Mouse (Mus musculus): Measurements from ENCODE around the gene Reep3.
A peak's percentile ranks its signal among the peaks of the same experiment; 100 is the strongest.

Reep3 gene

DNA sequence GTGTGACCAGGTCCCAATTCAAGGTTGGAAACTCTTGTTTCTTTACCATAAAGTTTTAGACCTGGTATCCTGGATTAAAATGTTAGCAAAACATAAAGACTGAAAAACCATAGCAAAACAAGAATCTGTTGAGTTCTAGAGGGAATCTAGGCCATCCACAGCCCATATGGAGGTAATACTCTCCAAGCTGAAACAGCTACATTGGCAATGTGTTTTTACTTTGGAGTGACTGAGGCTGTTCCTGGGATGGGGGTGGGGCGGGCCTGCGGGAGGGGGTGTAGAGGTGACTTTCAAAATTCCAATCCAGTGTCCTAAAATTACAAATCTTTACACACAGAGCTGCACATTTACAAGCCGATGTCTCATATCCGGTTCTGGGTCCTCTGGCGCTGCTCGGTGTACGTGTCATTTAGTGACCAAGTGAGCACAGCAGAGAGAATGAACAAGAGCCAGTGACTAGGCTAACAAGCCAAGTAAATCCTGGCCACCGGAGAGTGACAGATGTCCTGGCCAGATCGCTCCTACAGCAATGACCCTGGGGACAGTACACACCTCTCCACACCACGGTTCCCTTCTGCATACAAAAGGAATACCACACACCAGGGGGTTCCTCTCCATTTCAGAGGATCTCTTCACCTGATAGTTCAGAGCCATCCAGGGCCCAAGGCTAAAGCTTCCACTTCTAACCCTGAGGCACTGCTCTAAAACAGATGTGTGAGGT lies 13.1 kb downstream of the Reep3 start:
- DNase-seq (ENCODE audit: low read depth, low spot score): peak; percentile 80

DNA sequence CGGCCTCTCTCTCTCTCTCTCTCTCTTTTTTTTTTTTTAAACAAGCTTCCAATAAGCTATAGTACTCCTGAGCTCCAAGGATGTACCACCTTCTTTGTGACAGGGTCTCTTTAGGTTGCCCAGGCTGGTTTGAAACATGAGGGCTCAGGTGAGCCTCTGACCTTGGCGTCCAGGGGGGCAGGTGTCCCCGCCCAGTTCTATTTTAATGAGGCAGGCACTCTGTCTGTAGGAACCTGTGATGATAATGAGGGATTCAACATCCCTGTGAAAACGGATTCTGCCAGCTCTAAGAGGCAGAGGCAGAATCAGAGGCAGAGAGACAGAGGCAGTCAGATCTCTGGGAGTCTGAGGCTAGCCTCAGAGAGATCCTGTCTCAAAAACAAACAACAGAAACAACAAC lies 14.2 kb downstream of the Reep3 start:
- no peak for DNase-seq (ENCODE audit: low read depth, low spot score)

DNA sequence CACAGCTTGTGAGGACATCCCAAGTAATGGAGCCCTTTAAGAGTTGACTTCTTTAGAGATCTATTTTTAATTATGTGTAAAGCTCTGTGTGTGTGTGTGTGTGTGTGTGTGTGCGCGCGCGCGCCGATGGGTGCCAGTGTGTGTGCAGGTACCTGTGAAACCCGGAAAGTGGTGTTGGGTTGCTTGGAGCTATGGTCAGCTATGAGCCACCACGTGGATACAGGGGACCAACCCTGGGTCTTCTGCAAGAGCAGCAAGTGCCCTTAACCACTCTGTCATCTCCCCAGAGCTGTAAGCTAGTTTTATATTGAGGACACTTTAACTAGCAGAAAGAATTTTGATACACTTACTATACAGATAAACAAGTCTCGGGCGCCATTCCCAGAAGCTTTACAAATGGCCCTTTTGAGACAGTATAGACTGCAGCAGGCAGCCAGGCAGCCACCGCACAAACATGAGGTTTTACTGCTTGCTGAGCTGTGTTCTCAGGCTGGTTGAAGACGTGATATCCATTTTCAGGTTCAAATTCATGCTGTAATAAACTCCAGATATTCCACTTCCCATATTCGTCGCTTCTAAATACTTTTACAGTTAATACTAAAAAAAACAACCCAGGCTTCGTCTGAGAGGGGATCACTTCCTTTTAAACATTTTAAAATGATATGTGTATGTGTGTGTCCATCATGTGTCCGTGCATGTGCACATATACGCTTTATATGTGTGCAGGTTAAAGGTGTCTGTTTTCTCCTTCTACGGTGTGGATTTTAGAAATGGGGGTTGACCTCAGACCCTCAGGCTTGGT lies 15.3 kb downstream of the Reep3 start:
- no peak for DNase-seq (ENCODE audit: low read depth, low spot score)

DNA sequence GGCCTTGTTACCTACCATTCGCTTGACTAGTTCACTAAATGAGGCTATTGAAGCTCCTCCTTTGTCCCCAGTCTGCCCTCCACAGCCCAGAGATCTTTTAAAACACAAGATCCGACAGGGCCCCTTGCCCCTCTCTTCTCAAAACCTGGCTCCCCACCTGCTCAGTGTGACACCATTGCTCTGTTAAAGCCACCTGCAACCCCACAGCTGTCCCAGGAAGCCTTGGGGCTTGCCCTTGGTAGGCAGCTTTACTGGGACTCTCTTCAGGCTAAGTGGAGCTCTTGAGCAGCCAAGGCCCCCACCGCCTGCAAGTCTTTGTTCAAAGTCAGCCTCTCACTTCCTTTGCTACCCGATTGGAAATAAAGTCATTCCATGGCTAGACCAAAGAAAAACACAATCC lies 17.7 kb downstream of the Reep3 start:
- no peak for DNase-seq (ENCODE audit: low read depth, low spot score)

DNA sequence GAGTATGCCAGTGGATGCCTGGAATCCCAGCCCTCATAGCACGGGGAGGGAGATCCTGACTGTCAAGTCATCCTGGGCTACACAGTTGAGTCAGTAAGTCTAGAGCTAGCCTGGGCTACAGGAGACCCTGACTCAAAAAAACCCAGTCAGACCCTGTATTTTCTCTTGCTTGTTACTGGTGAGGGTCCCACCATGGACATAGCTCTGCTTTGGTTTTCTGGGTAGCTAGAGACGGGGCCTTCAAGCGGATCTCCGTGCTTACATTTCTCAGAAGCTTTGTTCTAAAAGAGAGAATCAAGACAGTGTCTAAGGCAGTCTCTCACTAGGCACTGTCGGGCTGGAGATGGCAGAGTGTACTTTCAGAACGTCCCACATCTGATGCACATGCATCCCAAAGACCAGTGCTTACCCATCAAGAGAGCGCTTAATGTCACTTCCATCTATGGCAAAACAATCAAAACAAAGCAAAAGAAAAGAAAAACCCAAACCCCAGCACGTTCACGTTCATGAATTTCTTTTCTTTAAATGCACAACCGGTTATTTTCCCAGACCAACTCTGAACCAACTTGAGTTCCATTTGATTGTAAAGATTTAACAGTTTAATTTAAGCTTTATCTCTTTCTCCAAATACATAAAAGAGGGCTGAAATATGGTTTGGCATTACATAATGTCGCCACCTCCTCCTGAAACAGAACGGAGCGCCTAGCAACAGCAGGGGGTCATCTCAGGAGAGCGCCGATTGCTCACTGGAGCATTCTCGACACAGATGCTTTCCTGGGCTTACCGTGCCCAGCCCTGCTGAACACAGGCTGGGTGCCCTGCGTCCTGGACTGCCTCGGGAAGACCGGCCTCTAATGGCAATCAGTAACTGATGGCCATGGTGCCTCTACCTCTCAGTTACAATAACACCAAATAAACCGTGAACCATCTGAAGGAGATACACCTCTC lies 20.5 kb downstream of the Reep3 start:
- DNase-seq (ENCODE audit: low read depth, low spot score): no peak

DNA sequence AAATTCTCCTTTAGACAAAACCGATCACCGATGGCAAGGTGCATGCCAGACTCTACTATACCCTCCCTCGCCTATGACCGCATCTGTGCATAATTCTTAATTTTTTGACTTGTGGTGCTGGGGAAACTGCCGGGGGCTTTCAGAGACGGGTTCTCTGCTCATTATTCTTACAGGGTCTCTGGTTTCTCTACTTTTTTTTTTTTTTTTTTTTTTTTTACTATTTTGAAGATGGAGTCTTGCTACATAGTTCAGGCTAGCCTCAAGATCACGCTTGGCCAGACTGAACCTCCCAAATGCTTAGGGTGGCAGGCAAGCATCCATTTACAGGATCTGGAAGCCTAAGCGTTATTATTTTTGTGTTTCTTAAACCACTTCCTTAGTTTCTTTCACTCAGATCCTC lies 23.2 kb downstream of the Reep3 start:
- no peak for DNase-seq (ENCODE audit: low read depth, low spot score)

DNA sequence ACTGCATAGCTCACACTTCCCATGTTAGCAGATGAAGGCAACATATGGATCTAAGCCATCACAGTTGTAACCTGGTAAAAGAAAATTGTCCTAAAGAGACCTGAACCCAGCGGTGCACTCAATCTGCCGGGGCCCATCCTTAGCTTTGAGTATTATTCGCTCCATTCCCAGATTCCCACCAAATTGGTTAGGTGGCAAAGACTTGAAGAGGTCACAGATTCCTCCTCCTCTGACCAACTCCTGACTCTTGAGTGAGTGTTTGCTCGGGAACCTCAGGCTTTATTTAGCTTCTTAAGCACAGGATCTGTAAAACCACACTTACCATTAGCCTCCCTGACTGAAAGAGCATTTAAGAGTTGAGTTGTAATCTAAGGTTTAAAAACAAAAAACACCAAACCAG lies 24.1 kb downstream of the Reep3 start:
- DNase-seq (ENCODE audit: low read depth, low spot score): no peak

DNA sequence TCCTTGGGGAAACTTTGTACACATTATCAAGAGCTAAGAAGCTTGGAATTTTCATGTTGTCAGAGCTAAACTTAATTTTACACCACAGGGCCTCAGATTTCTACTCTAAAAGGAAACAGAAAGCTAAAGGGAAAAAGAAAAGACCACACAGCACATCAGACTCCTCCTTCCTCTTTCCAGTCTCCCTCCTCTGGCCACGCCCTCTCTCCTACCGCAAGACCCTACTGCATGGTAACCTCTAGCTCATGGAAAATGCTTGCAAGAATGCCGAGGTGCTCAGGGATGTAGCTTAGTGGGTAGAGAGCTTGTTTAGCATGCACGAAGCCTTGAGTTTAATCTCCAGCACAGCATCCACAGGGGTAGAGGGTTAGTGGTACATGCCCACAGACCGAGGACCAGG lies 24.9 kb downstream of the Reep3 start:
- DNase-seq (ENCODE audit: low read depth, low spot score): no peak

DNA sequence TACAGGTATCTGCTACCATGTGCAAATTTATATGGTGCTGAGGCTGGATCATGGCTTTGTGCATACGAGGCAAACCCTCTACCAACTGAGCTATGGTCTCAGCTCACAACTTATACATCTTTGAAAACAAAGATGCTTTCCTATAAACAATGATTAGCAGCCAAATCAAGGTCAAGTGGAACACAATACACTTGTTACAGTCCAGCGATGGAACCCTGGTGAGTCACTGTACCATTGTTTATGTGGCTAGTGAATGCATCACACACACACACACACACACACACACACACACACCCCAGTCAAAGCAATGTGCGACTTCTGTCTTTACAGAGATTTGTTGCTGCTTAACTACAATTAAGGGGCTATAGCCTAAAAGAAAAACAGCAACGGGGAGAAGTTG lies 25.4 kb downstream of the Reep3 start:
- no peak for DNase-seq (ENCODE audit: low read depth, low spot score)

DNA sequence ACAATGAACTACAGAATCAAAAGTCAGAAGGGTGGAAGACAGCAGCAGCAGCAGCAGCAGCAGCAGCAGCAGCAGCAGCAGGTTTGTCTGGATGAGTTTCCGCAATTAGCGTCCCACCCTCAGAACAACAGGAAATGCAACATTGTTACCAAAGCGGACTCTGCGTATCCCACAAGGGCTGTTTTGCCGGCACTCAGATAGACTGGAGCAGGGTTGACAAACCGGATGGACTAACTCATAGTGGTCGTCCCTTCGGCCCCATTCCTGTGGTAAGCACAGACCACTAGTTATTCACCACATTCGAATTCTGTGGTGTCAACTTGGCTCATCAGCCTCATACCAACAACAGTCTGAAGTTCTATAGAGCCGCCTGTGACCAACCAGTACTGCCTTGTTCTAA lies 27.7 kb downstream of the Reep3 start:
- no peak for DNase-seq (ENCODE audit: low read depth, low spot score)

DNA sequence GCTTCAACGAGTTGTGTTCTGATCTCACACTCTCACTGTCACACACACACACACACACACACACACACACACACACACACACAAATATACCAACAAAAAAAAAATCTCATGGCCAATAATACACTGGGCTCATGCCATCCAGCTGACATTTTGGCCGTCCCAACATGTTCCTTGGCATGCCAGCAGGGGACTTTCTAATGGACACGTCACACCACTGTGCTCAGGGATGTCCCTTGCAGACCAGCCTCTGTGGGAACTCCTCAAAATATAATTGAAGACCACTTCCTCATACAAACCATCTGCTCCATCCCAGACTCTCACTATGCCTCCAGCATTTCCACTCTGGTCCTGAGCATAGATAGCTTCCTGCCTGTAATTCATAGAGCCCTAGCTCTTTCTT lies 30.3 kb downstream of the Reep3 start:
- DNase-seq (ENCODE audit: low read depth, low spot score): no peak

DNA sequence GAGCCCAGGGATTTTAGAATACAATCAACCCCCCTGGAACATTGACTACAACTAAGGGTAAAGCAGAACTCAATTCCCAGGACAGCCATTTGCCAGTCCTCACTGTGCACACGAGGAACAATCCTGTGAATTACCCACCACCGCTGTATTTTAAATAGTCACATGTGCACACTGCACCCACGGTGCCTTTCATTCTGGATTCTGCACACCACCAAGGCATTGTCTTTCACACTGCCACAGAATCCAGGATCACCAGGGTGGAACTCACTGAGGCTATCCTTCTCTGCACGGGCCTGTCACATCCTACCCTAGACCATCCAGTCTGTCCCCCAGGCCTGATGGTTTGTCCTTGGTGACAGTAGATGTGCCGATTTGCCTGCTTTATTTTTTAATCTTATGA lies 30.8 kb downstream of the Reep3 start:
- DNase-seq (ENCODE audit: low read depth, low spot score): no peak

DNA sequence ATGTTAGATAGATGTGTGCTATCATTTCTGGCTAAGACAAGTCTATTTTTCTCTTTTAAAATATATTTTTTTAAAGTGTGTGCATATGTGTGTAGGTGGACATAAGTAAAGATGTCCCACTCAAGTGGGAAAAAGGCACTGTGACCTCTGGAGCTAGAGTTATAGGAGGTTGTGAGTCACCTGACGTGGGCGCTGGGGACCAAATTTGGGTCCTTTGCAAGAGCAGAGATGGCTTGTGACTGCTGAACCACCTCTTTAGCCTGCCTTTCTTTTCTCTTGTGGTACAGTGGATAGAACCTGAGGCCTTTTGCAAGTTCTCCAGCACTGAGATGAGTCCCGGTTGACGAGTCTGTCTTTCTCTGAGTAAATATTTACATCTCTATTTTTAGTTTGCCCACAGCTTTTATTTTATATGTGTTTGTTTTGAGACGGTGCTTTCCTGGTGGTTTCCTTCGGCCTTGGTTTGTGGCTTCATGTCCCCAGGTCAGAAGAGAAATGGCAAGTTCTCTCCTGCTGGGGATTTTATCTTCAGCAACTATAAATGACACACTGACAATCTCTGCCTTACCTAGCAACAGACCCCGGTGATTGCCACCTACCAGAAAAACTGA lies 31.4 kb downstream of the Reep3 start:
- DNase-seq (ENCODE audit: low read depth, low spot score): no peak

DNA sequence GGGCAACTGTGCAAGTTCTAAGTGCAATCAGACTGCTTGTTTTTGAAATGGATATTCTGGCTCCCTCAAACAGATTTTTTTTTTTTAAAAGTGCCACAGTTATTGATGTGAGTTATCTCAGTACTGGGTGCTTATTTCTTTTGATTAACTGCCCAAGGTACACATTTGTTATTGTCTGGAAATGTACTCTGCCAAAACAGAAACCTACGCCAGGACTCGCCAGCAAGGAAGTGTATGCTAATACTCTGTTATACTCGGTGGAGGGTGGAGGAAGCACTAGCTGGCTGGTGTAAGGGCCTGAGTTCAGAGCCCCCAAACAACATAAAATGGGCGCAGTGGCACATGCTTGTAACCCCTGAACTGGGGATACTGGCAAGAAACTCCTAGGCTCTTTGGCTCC lies 34.9 kb downstream of the Reep3 start:
- no peak for DNase-seq (ENCODE audit: low read depth, low spot score)

DNA sequence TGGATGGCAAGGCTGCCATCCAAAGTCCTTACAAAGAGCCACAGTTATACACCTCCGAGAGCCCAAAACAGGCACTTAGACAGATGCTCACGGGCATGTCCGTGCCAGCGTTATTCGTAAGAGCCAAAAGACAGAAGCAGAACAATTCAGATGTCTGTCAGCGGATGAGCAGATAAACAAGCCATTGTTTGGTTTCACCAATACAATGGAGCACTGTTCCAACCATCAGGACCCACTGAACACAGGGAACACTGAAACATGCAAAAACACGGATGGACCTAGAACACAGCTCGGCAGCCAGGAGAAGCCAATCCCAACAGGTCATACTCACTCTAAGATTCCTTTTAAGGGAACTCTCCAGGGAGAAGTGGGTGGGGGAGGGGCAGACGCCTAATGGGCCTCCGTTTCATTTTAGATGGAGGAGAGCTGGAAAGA lies 35.4 kb downstream of the Reep3 start:
- DNase-seq (ENCODE audit: low read depth, low spot score): no peak

DNA sequence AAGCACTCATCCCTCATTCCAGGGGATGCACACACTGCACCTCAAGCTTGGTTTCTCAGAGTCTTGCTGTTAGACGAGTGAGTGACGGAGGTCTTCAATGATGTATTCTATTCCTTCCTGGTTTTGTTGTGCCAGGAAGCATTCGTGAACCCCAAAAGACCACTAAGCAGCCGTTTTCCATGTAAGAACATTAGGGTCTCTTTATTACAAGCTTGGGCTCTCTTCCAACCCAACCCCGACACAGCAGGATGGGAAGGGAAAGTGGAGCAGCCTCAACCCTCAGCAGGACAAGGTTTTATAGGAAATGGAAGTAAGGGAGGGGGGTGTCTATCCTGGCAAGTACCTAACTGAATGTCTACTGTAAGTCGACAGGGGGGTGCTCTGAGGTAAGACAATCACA lies 38.0 kb downstream of the Reep3 start:
- no peak for DNase-seq (ENCODE audit: low read depth, low spot score)

DNA sequence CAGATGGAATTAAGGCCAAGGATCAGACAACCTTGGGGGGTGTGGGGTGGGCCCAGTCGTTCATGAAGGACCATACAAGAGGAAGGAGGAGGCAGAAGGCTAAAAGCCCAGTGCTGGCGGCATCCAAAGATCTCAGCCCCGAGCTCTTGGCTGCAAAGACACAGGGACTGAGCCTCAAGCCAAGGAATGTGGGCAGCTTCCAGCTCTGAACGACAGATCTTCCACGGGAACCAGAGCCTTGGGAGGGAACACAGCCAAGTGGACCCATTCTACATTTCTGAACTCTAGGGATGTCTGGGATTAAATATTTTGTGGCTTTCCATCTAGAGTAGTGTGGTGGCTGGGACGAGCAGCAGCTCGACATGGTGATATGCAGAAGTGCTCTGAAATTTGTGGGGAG lies 38.4 kb downstream of the Reep3 start:
- DNase-seq (ENCODE audit: low read depth, low spot score): no peak

DNA sequence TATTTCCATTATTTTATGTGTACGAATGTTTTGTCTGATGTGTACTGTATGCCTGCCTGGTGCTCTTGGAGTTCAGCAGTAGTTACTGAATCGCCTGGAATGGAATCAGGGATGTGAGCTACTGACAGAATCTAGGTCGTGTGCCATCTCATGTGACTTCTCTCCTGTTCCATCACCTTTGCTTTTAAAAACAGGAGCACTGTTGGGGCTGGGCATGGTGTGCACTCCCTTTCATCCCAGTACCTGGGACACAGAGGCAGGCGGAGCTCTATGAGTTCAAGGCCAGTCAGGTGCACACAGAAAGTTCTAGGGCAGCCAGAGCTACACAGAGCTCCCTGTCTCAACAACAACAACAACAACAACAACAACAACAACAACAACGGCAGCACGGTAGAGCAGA lies 39.0 kb downstream of the Reep3 start:
- DNase-seq (ENCODE audit: low read depth, low spot score): no peak

DNA sequence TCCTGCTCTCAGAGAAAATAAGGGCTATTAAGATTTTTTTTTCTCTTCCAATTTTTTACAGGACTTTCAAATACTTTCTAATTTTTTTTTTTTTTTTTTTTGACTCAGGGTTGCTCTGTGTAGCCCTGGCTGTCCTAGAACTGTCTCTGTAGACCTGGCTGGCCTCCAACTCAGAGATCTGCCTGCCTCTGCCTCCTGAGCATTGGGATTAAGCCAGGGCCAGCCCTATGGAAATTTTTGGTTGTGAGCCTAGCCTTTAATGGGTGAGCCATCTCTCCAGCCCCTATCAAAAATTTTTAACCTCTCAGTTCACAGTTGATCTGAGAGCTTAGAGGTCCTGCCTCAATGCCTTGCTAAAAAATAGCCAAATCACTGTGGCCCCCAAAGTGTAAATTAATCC lies 39.5 kb downstream of the Reep3 start:
- DNase-seq (ENCODE audit: low read depth, low spot score): no peak

DNA sequence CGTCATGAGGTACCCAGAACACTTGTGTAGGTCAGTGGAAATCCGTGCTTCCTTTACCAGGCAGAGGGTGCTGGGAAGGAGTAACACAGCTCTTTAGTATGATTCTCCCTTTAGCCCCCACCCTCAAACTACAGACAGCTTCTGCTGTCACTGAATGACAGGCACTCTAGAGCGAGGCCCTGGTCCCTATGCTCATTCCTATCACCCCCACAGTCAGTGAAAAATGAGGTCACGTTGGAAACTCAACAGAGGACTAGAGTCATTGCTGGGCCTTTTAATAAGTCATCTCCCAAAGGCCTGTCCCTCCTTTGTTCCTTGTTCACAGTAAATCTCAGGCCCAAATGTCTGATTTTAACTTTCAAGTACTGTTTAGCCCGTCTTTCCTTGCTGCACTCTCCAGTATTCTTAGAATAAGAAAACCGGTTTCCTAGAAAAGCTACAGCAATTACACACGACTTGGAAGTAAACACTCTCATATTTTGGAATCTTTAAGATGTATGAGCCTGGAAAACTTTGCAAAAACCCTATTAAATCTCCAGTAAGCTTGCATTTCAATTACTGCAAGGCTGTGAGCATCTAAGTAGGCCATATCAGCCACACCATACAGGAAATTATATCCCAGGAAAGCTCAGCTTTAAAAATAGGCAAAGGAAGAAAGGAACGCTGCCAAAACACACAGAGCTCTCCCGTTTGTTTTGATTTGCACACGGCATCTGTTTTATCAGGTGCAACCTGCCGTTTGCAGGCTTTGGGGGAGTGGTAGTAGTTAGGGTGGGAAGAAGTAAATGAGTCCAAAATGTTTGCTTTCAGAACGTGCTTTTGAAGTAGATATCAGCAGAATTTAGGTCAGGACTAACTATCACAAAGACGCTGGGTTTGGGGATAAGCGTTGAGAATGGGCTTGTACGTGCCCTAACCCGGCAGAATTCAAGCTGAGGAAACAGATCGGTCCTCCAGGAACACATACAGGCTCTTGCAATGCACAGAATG lies 40.6 kb downstream of the Reep3 start:
- no peak for DNase-seq (ENCODE audit: low read depth, low spot score)

DNA sequence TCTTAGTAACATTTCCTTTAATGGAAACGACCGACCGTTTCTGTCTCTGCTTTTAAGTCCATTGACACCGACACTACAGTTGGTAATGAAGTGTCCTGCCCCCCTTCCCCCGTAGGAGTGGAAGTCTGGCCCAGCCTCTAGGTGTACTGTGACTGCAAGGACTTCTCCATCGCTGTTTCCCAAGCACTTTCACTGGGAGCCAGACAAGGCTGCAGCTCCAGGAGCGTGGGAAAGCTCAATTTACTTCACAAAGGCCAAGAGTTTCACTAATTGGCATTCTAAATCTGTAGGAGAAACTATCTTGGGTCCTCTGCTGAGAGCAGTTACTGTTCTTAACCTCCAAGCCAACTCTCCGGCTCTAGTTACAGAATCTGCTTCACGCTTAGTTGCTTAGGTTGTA lies 43.3 kb downstream of the Reep3 start:
- DNase-seq (ENCODE audit: low read depth, low spot score): no peak
